Mouse (Mus musculus): ENCODE results near the gene Pikfyve.
A peak's percentile ranks its signal among the peaks of the same experiment; 100 is the strongest.

- TF ChIP-seq POLR2A (IDR thresholded peaks at IDR 0.05; ENCODE audit: extremely low read depth, insufficient read depth, low read length) (no peak), CTCF (IDR thresholded peaks at IDR 0.05; ENCODE audit: low read depth, low read length) (peak; percentile 21; the same call in 1 of the 2 replicates)
Observed at GRCm38 (mm10) chr1:65179634-65180249, 6.7 kb upstream of the Pikfyve start.
